Mouse (Mus musculus) hindbrain, embryonic 16.5 days (tissue): ENCODE results near the gene Psd4. TPM values are rescaled to one million over a fixed set of nuclear protein-coding genes. Genes with fewer than 3 reads are reported as not detected.
A peak's percentile ranks its signal among the peaks of the same experiment; 100 is the strongest.

Source experiments
- ATAC-seq: fragments of 200-750 bp; cut with Nextera tagmentation; 2 replicates; pipeline ENCODE4 v1.8.0; 2017; ENCODE audit warnings: moderate TSS enrichment, moderate library complexity
- H3K27ac ChIP-seq: fragments of 300-500 bp; sonication (generic); 2 replicates; pipeline ENCODE4 v1.5.1; 2014; ENCODE audit warnings: low read depth, mild to moderate bottlenecking, control low read depth, low read length, moderate library complexity
- H3K27me3 ChIP-seq: fragments of 300-500 bp; sonication (generic); replicated peaks from 2 replicates; pipeline ENCODE4 v1.6.1; 2014; ENCODE audit warnings: low read length; ENCODE audit not compliant: control insufficient read depth, insufficient read depth
- H3K36me3 ChIP-seq: fragments of 300-500 bp; sonication (generic); 2 replicates; pipeline ENCODE4 v1.6.1; 2014; ENCODE audit warnings: mild to moderate bottlenecking, low read length, moderate library complexity, mixed read lengths; ENCODE audit not compliant: control insufficient read depth, insufficient read depth
- H3K4me1 ChIP-seq: fragments of 300-500 bp; sonication (generic); 2 replicates; pipeline ENCODE4 v1.6.1; 2014; ENCODE audit warnings: low read depth, low read length; ENCODE audit not compliant: control insufficient read depth, insufficient read depth
- H3K4me2 ChIP-seq: fragments of 300-500 bp; sonication (generic); 2 replicates; pipeline ENCODE4 v1.6.1; 2014; ENCODE audit warnings: mild to moderate bottlenecking, low read length, control low read depth, moderate library complexity
- H3K4me3 ChIP-seq: fragments of 300-500 bp; sonication (generic); 2 replicates; pipeline ENCODE4 v1.5.1; 2014; ENCODE audit warnings: mild to moderate bottlenecking, low read length, control low read depth, moderate library complexity
- H3K9ac ChIP-seq: fragments of 300-500 bp; sonication (generic); 2 replicates; pipeline ENCODE4 v1.6.1; 2014; ENCODE audit warnings: low read depth, mild to moderate bottlenecking, control low read depth, low read length, moderate library complexity
- H3K9me3 ChIP-seq: fragments of 300-500 bp; sonication (generic); 2 replicates; pipeline ENCODE4 v1.6.1; 2014; ENCODE audit warnings: mild to moderate bottlenecking, low read length, moderate library complexity; ENCODE audit not compliant: control insufficient read depth
- WGBS: fragments of 180-500 bp; shearing (Covaris S2); extraction: QIAGEN DNeasy Blood & Tissue Kit; methylation state at CpG from one replicate; pipeline ENCODE4 v1.1.7; 2014; 5-methylcytosine and 5-hydroxymethylcytosine counted together
- polyA plus RNA-seq: library from polyadenylated mRNA; unstranded; fragments of >200 nt; fragmentation: Nextera tagmentation; extraction: Ambion mirVana; gene quantifications from 2 replicates; pipeline ENCODE4 v1.2.1, GENCODE M21; 2015

Gene Psd4
- polyA plus RNA-seq, 1 experiment from 2014 or later = 2.3 TPM

DNA sequence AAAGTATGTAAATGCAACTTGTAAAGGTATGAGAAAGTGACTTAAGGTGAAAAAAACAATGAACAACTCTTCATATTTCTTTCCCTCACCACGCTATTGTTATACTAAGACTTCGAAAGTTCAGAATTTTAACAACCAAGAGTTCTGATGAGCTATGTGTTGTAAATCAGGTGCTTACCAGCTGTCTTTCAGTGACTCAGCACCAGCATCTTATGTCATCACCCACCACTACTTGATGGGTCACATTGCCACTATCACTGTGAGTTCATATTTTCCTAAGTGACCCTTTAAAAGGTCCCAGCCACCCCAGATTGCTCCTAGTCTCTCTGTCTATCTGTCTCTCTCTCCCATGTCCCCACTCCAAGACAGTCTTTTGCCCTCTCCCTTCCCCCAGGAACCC is 14.3 kb upstream of the Psd4 start:
- Histone ChIP-seq H3K4me1 (no peaks in the 10 kb centered on the region), H3K9ac (no peak overlapping the region), H3K9me3 (no peaks in the 10 kb centered on the region), H3K27ac (no peak overlapping the region), H3K4me2 (no peak overlapping the region), H3K4me3 (no peak overlapping the region), H3K27me3 (no peaks in the 10 kb centered on the region), H3K36me3 (no peaks in the 10 kb centered on the region)
- WGBS = 90% methylated on average over 2 of the region's 2 CpGs
- no peak for ATAC-seq

DNA sequence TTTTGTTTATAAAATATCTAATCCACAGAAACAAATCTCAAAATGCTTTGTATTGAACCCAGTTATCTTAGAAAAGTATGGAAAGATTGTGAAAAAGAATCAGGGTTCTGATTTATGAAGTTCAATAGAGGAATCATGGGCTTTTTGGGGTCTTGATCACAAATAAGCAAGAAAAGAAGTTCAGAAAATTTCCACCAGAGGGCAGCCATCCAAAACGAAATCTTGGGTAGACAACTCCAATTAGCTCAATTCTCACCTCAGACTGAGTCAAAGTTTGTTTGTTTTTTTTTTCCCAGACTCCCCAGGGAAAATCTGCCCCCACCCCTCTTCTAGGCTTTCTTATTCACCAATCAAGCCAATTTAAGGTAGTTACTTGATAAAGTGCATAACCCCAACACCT is 9.7 kb upstream of the Psd4 start:
- H3K9me3 ChIP-seq = no peaks in the 10 kb centered on the region
- no peak overlapping the region for H3K27ac ChIP-seq
- no peak overlapping the region for H3K4me3 ChIP-seq
- H3K36me3 ChIP-seq = no peaks in the 10 kb centered on the region
- WGBS = 13% methylated on average over 1 of the region's 1 CpGs
- no peaks in the 10 kb centered on the region for H3K4me1 ChIP-seq
- ATAC-seq = no peak
- H3K4me2 ChIP-seq = no peak overlapping the region
- no peaks in the 10 kb centered on the region for H3K27me3 ChIP-seq
- no peak overlapping the region for H3K9ac ChIP-seq

DNA sequence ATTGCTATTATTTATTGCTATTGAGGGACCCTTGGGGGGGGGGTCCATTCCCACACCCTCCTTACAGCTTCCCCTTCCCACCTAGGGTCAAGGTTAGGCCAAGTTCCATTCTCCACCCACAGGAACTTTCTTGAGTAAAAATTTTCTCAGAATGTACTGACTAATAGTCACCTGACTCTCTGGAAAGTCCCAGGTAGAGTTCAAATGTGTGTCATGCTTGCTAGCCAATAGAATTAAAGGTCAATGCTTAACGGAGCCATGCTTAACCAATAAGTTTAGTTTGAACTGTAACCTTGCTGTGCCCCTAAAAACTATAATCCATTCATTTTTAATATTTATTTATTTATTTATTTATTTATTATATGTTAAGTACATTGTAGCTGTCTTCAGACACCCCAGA is 8.0 kb upstream of the Psd4 start:
- 100% methylated on average over 1 of the region's 1 CpGs for WGBS
- H3K4me1 ChIP-seq = no peaks in the 10 kb centered on the region
- no peak overlapping the region for H3K4me2 ChIP-seq
- H3K36me3 ChIP-seq = no peaks in the 10 kb centered on the region
- H3K27ac ChIP-seq = no peak overlapping the region
- H3K27me3 ChIP-seq = no peaks in the 10 kb centered on the region
- H3K9me3 ChIP-seq = no peaks in the 10 kb centered on the region
- H3K9ac ChIP-seq = no peak overlapping the region
- no peak for ATAC-seq
- no peak overlapping the region for H3K4me3 ChIP-seq

DNA sequence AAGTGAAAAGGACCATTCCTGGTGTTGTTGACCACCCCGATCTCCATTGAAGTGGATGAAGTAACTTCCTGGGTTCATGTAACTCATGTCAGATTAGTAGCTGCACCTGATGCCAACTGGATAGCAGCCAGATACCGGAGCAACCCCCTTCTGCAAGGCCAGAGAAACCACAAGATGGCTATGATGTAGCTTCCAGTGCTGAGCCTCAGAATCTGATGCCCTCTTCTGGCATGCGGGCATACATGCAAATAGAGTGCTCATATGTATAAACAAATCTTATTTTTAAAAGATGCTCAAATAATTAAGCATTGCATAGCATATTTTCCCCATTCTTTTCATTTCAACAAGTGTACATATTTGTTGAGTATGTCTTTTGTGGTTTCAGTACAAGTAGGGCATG is 3.6 kb upstream of the Psd4 start:
- no peak for ATAC-seq
- 82% methylated on average over 3 of the region's 3 CpGs for WGBS
- Histone ChIP-seq H3K27me3 (peaks cover 2% of the 10 kb centered on the region), H3K9me3 (no peaks in the 10 kb centered on the region), H3K4me3 (no peak overlapping the region), H3K4me1 (no peaks in the 10 kb centered on the region; the same call in 1 of the 2 replicates), H3K36me3 (no peaks in the 10 kb centered on the region), H3K27ac (no peak overlapping the region), H3K4me2 (no peak overlapping the region), H3K9ac (no peak overlapping the region)

DNA sequence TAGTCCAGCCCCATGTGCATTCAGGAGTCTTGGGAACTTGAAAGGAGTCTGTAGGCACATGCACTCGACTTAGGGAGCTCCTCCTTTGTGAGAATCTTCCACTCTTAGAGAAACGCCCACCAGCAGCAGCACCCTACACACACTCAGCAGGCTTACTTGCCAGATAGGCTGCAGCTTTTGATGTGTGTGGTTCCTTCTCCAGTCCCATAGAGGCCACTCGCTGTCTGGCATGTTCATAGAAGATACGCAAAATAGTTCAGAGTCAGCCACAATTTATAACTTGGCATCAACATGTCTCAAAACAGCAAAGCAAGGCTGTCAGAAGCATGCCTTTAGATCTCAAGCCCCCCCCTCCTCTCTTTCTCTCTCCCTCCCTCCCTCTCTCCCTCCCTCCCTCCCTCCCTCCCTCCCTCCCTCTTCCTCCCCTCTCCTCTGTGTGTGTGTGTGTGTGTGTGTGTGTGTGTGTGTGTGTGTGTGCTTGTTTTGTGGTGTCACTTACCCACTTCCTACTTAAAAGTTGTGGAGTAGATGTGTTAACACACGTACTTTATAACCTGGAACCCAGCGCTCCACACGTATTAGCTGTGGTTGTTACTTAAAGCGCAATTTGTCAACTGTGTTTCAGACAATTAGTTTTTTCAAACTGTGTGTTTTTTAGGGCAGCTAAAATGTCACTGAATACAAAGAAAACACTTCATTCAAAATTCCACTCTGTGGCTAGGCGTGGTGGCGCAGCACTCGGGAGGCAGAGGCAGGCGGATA is 985 bp upstream of the Psd4 start:
- ATAC-seq = no peak
- Histone ChIP-seq H3K9ac (no peak overlapping the region), H3K36me3 (no peaks in the 10 kb centered on the region), H3K4me1 (no peaks in the 10 kb centered on the region; the same call in 1 of the 2 replicates), H3K9me3 (no peaks in the 10 kb centered on the region), H3K27me3 (peaks cover 2% of the 10 kb centered on the region), H3K4me2 (no peak overlapping the region), H3K27ac (no peak overlapping the region), H3K4me3 (no peak overlapping the region)
- 75% methylated on average over 12 of the region's 12 CpGs for WGBS

DNA sequence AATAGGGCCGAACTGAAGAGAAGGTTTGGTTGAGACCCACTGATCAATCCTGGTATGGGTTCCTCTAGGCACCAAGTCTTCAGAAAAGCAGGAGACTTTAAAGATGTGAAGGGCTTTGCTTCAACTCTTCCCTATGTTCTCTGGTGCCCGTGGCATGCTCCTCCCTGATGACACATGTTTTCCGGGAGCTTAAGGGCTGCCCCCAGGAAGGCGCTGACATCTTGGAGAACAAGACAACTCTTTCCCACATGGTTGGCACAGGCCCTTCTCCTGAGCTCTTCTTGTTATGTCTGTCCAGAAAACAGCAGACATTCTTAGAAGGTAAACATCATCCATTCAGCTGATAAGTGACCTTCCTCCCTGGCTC is 498 bp downstream of the Psd4 start:
- ATAC-seq = no peak
- Histone ChIP-seq H3K4me2 (peak overlapping the region; percentile 96), H3K36me3 (no peaks in the 10 kb centered on the region), H3K9ac (no peak overlapping the region; the same call in 1 of the 2 replicates), H3K9me3 (no peaks in the 10 kb centered on the region), H3K4me1 (no peaks in the 10 kb centered on the region; the same call in 1 of the 2 replicates), H3K27ac (no peak overlapping the region), H3K4me3 (peak overlapping the region; percentile 56), H3K27me3 (peaks cover 2% of the 10 kb centered on the region)
- 73% methylated on average over 4 of the region's 4 CpGs for WGBS

DNA sequence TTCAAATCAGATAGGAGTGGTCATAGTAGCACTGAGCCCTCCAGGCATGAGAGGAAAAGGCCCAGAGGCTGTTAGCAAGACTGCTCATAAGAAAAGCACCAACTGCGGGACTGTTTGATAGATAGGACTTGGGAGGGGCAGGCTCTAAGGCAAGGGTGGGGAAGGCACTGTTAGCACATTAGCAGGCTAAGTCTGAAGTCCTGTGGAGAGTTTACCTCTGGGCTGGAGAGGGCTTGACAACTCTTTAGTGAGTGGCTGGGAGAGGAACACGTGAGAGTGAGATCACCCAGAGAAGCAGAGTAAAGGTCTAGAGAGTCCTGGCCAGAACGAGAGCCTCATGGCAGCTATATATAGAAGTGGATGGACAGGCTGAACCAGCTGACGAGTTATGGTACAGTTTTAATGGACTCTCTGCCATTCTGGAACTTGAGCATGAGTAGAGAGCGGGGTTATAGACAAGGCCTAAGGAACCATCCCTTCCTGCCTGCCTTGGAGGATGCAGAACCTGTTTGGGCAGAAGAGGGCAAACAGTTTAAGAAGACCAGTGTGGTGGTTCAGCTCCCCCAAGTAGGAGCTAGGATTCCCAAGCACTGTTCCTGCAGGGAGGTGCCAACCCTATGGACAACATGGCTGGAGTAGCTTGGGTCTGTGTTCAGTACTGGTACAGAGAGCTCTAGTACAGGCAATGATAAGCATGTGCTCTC is 11.5 kb downstream of the Psd4 start:
- no peak for ATAC-seq
- no peaks in the 10 kb centered on the region for H3K36me3 ChIP-seq
- no peak overlapping the region for H3K9ac ChIP-seq
- no peak overlapping the region for H3K27ac ChIP-seq
- no peak overlapping the region for H3K4me2 ChIP-seq
- no peaks in the 10 kb centered on the region for H3K4me1 ChIP-seq
- 88% methylated on average over 5 of the region's 5 CpGs for WGBS
- H3K27me3 ChIP-seq = no peaks in the 10 kb centered on the region
- H3K9me3 ChIP-seq = no peaks in the 10 kb centered on the region
- H3K4me3 ChIP-seq = no peak overlapping the region

DNA sequence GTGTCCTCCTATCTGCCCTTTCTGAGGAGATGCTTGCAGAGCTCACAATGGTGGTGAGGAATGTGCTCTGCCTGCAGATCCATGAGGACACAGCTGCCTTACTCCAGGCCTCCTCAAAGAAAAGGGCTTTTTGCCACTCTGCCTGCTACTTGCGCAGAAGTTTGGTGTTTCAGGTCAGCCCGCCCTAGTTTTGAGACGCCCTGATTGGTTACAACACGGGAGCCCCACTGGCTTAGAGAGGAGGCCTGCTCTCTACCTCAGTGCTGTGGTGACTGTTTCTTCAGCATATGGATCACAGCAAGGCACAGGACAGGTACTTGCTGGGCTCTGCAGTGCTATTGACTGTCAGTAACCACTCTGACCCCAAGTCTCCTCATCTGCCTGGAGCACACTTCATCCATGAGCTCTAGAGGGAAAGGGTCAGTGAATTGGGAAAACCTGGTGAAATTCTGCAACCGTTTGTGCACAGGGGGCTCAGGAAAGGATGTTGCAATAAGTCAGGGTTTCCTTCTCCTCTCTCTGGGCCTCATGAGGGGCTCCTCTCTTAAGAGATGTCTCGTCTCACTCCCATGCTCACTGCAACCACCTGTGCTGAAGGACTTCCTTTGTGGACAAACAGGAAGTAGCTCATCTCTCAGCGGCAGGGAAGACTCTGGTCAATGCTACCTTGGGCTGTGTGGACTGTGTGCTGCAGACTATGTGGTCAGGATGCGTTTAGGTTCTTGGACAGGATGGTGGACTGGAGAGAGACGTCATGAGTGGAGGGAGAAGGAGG is 15.3 kb downstream of the Psd4 start:
- Histone ChIP-seq H3K36me3 (no peaks in the 10 kb centered on the region), H3K27ac (no peak overlapping the region), H3K9ac (no peak overlapping the region), H3K4me1 (no peaks in the 10 kb centered on the region), H3K9me3 (no peaks in the 10 kb centered on the region), H3K4me2 (no peak overlapping the region), H3K4me3 (no peak overlapping the region), H3K27me3 (no peaks in the 10 kb centered on the region)
- ATAC-seq = no peak
- 83% methylated on average over 9 of the region's 9 CpGs for WGBS

DNA sequence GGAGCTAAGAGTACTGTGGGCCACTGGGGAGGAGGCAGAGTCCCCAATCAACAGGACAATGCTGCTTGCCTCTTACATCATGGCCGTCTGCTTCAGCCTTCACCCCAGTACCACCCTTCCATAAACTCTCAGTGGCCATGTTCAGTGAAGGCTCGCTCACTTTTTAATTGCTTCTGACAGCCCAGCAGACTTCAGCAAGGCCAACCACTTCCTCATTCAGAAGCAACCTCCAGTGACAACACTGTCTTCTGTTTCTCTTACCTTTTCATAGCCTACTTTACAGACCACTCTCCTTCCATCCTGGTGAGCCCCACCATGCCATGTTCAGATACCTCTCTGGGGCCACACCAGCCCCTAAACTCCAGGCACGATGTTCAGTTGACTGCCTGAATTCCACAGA is 16.3 kb downstream of the Psd4 start:
- no peaks in the 10 kb centered on the region for H3K4me1 ChIP-seq
- no peaks in the 10 kb centered on the region for H3K27me3 ChIP-seq
- H3K4me3 ChIP-seq = no peak overlapping the region
- no peak for ATAC-seq
- H3K4me2 ChIP-seq = no peak overlapping the region
- WGBS = 86% methylated on average over 3 of the region's 3 CpGs
- no peaks in the 10 kb centered on the region for H3K9me3 ChIP-seq
- no peak overlapping the region for H3K27ac ChIP-seq
- H3K9ac ChIP-seq = no peak overlapping the region
- no peaks in the 10 kb centered on the region for H3K36me3 ChIP-seq
